Mouse (Mus musculus) hindbrain, postnatal 0 days (tissue): ENCODE results near the gene Htatip2. TPM values are rescaled to one million over a fixed set of nuclear protein-coding genes. Genes with fewer than 3 reads are reported as not detected.

Experiments used
- ATAC-seq: fragments of 200-750 bp; cut with Nextera tagmentation; 2 replicates; pipeline ENCODE4 v1.8.0; 2017; ENCODE audit warnings: mild to moderate bottlenecking, moderate TSS enrichment, moderate library complexity
- DNase-seq: peaks from one replicate; pipeline ENCODE4 v3.0.0-alpha.2; 2015; ENCODE audit warnings: low spot score
- H3K27ac ChIP-seq: fragments of 300-500 bp; sonication (generic); 2 replicates; pipeline ENCODE4 v1.5.1; 2014; ENCODE audit warnings: mild to moderate bottlenecking
- H3K27me3 ChIP-seq: fragments of 300-500 bp; sonication (generic); 2 replicates; pipeline ENCODE4 v1.6.1; 2014; ENCODE audit warnings: low read length, mixed read lengths; ENCODE audit not compliant: insufficient read depth
- H3K36me3 ChIP-seq: fragments of 300-500 bp; sonication (generic); 2 replicates; pipeline ENCODE4 v1.6.1; 2014; ENCODE audit warnings: low read length, mixed read lengths; ENCODE audit not compliant: insufficient read depth
- H3K4me1 ChIP-seq: fragments of 300-500 bp; sonication (generic); 2 replicates; pipeline ENCODE4 v1.6.1; 2014; ENCODE audit warnings: antibody characterized with exemption, low read length, mixed read lengths; ENCODE audit not compliant: insufficient read depth
- H3K4me2 ChIP-seq: fragments of 300-500 bp; sonication (generic); 2 replicates; pipeline ENCODE4 v1.6.1; 2014; ENCODE audit warnings: low read depth, mild to moderate bottlenecking, low read length, moderate library complexity, mixed read lengths
- H3K4me3 ChIP-seq: fragments of 300-500 bp; sonication (generic); 2 replicates; pipeline ENCODE4 v1.5.1; 2014; ENCODE audit warnings: low read length
- H3K9ac ChIP-seq: fragments of 300-500 bp; sonication (generic); replicated peaks from 2 replicates; pipeline ENCODE4 v1.6.1; 2014; ENCODE audit warnings: mild to moderate bottlenecking, low read length, moderate library complexity, mixed read lengths
- H3K9me3 ChIP-seq: fragments of 300-500 bp; sonication (generic); 2 replicates; pipeline ENCODE4 v1.6.1; 2016; ENCODE audit warnings: low read length, mixed read lengths
- CTCF ChIP-seq: IDR thresholded peaks from 2 replicates; pipeline ENCODE4 v1.5.1; 2016; ENCODE audit warnings: antibody characterized with exemption, control low read depth, low read depth
- WGBS: fragments of 180-500 bp; shearing (Covaris S2); extraction: QIAGEN DNeasy Blood & Tissue Kit; methylation state at CpG from one replicate; pipeline ENCODE4 v1.1.7; 2014; 5-methylcytosine and 5-hydroxymethylcytosine counted together
- polyA plus RNA-seq: library from polyadenylated mRNA; unstranded; fragments of >200 nt; fragmentation: Nextera tagmentation; extraction: Ambion mirVana; gene quantifications from 2 replicates; pipeline ENCODE4 v1.2.1, GENCODE M21; 2015
- total RNA-seq: library from RNA; depleted of rRNA; stranded (reverse); fragments of >200 nt; gene quantifications from 2 replicates; pipeline ENCODE4 v1.2.3, GENCODE M21; 2014

Htatip2 gene
- total and polyA plus RNA-seq, 2 experiments from 2014 or later = 1.5 to 7.1 TPM

- 16% methylated on average over 10 of the region's 10 CpGs for WGBS
- Histone ChIP-seq H3K4me3 (no peak overlapping the region), H3K4me1 (no peaks in the 10 kb centered on the region), H3K27me3 (peaks cover 18% of the 10 kb centered on the region; the same call in 1 of the 2 replicates), H3K9ac (no peak overlapping the region), H3K36me3 (no peaks in the 10 kb centered on the region), H3K27ac (no peak overlapping the region), H3K4me2 (no peak overlapping the region), H3K9me3 (no peaks in the 10 kb centered on the region)
- TF ChIP-seq CTCF = no peak
- ATAC-seq (peak; percentile 62), DNase-seq (peak; percentile 32)
Observed at GRCm38 (mm10) chr7:49741923-49742322, 17.0 kb upstream of the Htatip2 start.

GRCm38 (mm10) chr7:49751148-49751547, 7.8 kb upstream of the Htatip2 start:
- 5% methylated on average over 4 of the region's 4 CpGs for WGBS
- Histone ChIP-seq H3K4me2 (no peak overlapping the region), H3K4me1 (no peaks in the 10 kb centered on the region), H3K9me3 (no peaks in the 10 kb centered on the region), H3K27me3 (peaks cover 43% of the 10 kb centered on the region), H3K9ac (no peak overlapping the region), H3K36me3 (no peaks in the 10 kb centered on the region), H3K4me3 (no peak overlapping the region), H3K27ac (no peak overlapping the region)
- DNase-seq (peak; percentile 85), ATAC-seq (peak; percentile 55; the same call in 1 of the 2 replicates)
- TF ChIP-seq CTCF = peak; percentile 88

- Histone ChIP-seq H3K4me1 (no peaks in the 10 kb centered on the region), H3K4me3 (no peak overlapping the region), H3K9ac (no peak overlapping the region), H3K27me3 (peaks cover 42% of the 10 kb centered on the region), H3K27ac (no peak overlapping the region), H3K4me2 (no peak overlapping the region), H3K9me3 (no peaks in the 10 kb centered on the region), H3K36me3 (no peaks in the 10 kb centered on the region)
- DNase-seq = peak; percentile 79
- WGBS = 38% methylated on average over 25 of the region's 25 CpGs
- TF ChIP-seq CTCF = peak; percentile 70
- 0 out of 2 replicates have a peak, but pooled peaks have one; percentile 19 for ATAC-seq
Observed at GRCm38 (mm10) chr7:49752730-49753506, 6.0 kb upstream of the Htatip2 start.

- 6% methylated on average over 9 of the region's 9 CpGs for whole genome bisulfite sequencing
Observed at GRCm38 (mm10) chr7:49754767-49755166, 4.1 kb upstream of the Htatip2 start.

GRCm38 (mm10) chr7:49762605-49763004, 3.7 kb downstream of the Htatip2 start:
- DNase-seq (no peak), ATAC-seq (no peak)
- H3K4me1 ChIP-seq = 0 out of 2 replicates have a peak, but pooled peaks cover 6% of the 10 kb centered on the region
- WGBS = 61% methylated on average over 13 of the region's 13 CpGs
- TF ChIP-seq CTCF = no peak
- H3K4me2 ChIP-seq = no peak overlapping the region
- H3K4me3 ChIP-seq = no peak overlapping the region
- no peaks in the 10 kb centered on the region; the same call in 1 of the 2 replicates for H3K27me3 ChIP-seq
- H3K36me3 ChIP-seq = no peaks in the 10 kb centered on the region
- no peaks in the 10 kb centered on the region for H3K9me3 ChIP-seq
- H3K27ac ChIP-seq = no peak overlapping the region
- no peak overlapping the region for H3K9ac ChIP-seq

More at GRCm38 (mm10) chr7:49754767-49755166, 4.1 kb upstream of the Htatip2 start:
- H3K4me1 ChIP-seq = 0 out of 2 replicates have a peak, but pooled peaks cover 6% of the 10 kb centered on the region
- no peak overlapping the region for H3K4me3 ChIP-seq
- TF ChIP-seq CTCF = peak; percentile 84
- H3K9me3 ChIP-seq = no peaks in the 10 kb centered on the region
- ATAC-seq (no peak), DNase-seq (peak; percentile 72)
- H3K27me3 ChIP-seq = peaks cover 42% of the 10 kb centered on the region
- H3K27ac ChIP-seq = no peak overlapping the region
- no peaks in the 10 kb centered on the region for H3K36me3 ChIP-seq
- H3K9ac ChIP-seq = no peak overlapping the region
- no peak overlapping the region for H3K4me2 ChIP-seq

- ATAC-seq (no peak), DNase-seq (peak; percentile 21)
- Histone ChIP-seq H3K36me3 (no peaks in the 10 kb centered on the region), H3K4me2 (no peak overlapping the region), H3K9me3 (no peaks in the 10 kb centered on the region), H3K27ac (no peak overlapping the region), H3K4me3 (no peak overlapping the region), H3K27me3 (no peaks in the 10 kb centered on the region; the same call in 1 of the 2 replicates), H3K9ac (no peak overlapping the region), H3K4me1 (0 out of 2 replicates have a peak, but pooled peaks cover under 1% of the 10 kb centered on the region)
- TF ChIP-seq CTCF = no peak
- 76% methylated on average over 10 of the region's 10 CpGs for WGBS
Observed at GRCm38 (mm10) chr7:49764011-49764716, 5.2 kb downstream of the Htatip2 start.
